Mouse (Mus musculus): ENCODE data around the gene Ywhae. TPM values are rescaled to one million over a fixed set of nuclear protein-coding genes. Genes with fewer than 3 reads are reported as not detected.

Gene Ywhae
- polyA plus RNA-seq, 1 experiment from 2014 or later = 1,145 TPM

- peaks cover 100% of the 10 kb centered on the region for H3K79me2 ChIP-seq (ENCODE audit: inconsistent target)
- no peak overlapping the region for H3K4me3 ChIP-seq (ENCODE audit: inconsistent target)
- WGBS (ENCODE audit: missing documents) = 94% methylated on average over 1 of the region's 1 CpGs
- peaks cover 46% of the 10 kb centered on the region; the same call in 1 of the 2 replicates for H3K36me3 ChIP-seq (ENCODE audit: inconsistent target)
- H3K27ac ChIP-seq = no peak overlapping the region
These were observed 25.9 kb downstream of the Ywhae start for GRCm38 (mm10) chr11:75758553-75758952.

DNA sequence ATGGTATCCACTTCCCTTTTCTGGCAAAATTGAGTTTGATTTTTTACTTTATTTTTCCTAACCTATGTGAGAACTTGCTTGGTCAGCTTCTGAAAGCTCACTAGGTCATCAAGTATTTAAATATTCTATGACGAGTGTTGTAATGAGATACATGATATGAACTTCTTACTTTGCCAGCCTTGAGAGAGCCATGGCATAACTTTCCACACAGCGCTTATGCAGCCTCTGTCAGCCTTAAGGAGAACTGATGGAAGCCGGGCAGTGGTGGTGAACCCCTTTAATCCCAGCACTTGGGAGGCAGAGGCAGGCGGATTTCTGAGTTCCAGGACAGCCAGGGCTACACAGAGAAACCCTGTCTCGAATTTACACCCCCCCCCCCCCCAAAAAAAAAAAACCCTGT, 28.1 kb downstream of the Ywhae start:
- H3K4me3 ChIP-seq (ENCODE audit: inconsistent target) = no peak overlapping the region
- peaks cover 86% of the 10 kb centered on the region for H3K79me2 ChIP-seq (ENCODE audit: inconsistent target)
- 70% methylated on average over 3 of the region's 5 CpGs for WGBS (ENCODE audit: missing documents)
- peaks cover 57% of the 10 kb centered on the region for H3K36me3 ChIP-seq (ENCODE audit: inconsistent target)
- H3K27ac ChIP-seq = no peak overlapping the region

DNA sequence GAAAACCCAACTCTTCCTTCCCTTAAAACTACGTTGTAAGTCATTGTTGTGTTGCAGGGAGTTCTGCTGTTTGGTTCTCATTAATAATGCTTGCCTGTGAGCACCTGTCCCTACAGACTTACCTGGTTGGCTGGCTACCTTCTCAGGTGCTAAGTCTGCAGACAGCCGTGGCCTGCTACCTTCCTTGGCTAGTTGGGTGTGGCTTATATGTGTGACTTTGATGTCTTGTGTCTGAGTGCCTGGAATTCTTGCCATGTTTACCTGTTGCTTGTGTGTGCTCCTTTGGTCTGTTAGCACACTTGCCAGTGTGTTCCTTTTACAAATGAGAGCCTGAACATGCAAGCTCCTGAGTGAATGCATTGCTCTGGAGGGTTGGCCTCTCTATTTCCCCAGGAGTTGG, 30.0 kb downstream of the Ywhae start:
- WGBS (ENCODE audit: missing documents) = 97% methylated on average over 2 of the region's 2 CpGs
- Histone ChIP-seq H3K36me3 (ENCODE audit: inconsistent target) (peaks cover 49% of the 10 kb centered on the region), H3K4me3 (ENCODE audit: inconsistent target) (no peak overlapping the region), H3K27ac (no peak overlapping the region), H3K79me2 (ENCODE audit: inconsistent target) (peaks cover 67% of the 10 kb centered on the region)

DNA sequence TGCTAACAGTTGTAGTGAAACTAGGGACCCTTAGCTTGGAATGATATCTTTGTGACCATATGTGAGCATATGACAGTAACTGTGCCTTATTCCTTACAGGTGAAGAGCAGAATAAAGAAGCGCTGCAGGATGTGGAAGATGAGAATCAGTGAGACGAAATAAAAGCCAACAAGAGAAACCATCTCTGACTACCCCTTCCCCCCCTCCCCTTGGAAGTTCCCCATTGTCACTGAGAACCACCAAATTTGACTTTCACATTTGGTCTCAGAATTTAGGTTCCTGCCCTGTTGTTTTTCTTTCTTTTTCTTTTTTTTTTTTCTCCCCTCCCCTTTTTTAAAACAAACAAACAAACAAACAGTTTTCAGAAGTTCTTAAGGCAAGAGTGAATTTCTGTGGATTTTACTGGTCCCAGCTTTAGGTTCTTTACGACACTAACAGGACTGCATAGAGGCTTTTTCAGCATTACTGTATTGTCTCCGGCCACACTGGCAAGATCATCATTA, 31.9 kb downstream of the Ywhae start:
- no peak overlapping the region for H3K27ac ChIP-seq
- H3K79me2 ChIP-seq (ENCODE audit: inconsistent target) = peaks cover 48% of the 10 kb centered on the region
- 92% methylated on average over 4 of the region's 4 CpGs for WGBS (ENCODE audit: missing documents)
- no peak overlapping the region for H3K4me3 ChIP-seq (ENCODE audit: inconsistent target)
- peaks cover 33% of the 10 kb centered on the region for H3K36me3 ChIP-seq (ENCODE audit: inconsistent target)

GRCm38 (mm10) chr11:75765161-75765560, 32.5 kb downstream of the Ywhae start:
- H3K4me3 ChIP-seq (ENCODE audit: inconsistent target) = no peak overlapping the region
- WGBS (ENCODE audit: missing documents) = 90% methylated on average over 8 of the region's 8 CpGs
- H3K79me2 ChIP-seq (ENCODE audit: inconsistent target) = peaks cover 42% of the 10 kb centered on the region
- H3K36me3 ChIP-seq (ENCODE audit: inconsistent target) = peaks cover 29% of the 10 kb centered on the region
- no peak overlapping the region for H3K27ac ChIP-seq

- Histone ChIP-seq H3K36me3 (ENCODE audit: inconsistent target) (peaks cover 29% of the 10 kb centered on the region), H3K4me3 (ENCODE audit: inconsistent target) (no peak overlapping the region), H3K27ac (no peak overlapping the region), H3K79me2 (ENCODE audit: inconsistent target) (peaks cover 24% of the 10 kb centered on the region)
- WGBS (ENCODE audit: missing documents) = 92% methylated on average over 2 of the region's 2 CpGs
These were observed 34.3 kb downstream of the Ywhae start for GRCm38 (mm10) chr11:75767014-75767413.

GRCm38 (mm10) chr11:75768091-75768989, 35.7 kb downstream of the Ywhae start:
- no peak overlapping the region for H3K27ac ChIP-seq
- WGBS (ENCODE audit: missing documents) = 92% methylated on average over 5 of the region's 6 CpGs
- peaks cover 21% of the 10 kb centered on the region for H3K36me3 ChIP-seq (ENCODE audit: inconsistent target)
- H3K4me3 ChIP-seq (ENCODE audit: inconsistent target) = no peak overlapping the region
- peaks cover 11% of the 10 kb centered on the region for H3K79me2 ChIP-seq (ENCODE audit: inconsistent target)

GRCm38 (mm10) chr11:75769206-75769605, 36.5 kb downstream of the Ywhae start:
- Histone ChIP-seq H3K79me2 (ENCODE audit: inconsistent target) (peaks cover 2% of the 10 kb centered on the region), H3K4me3 (ENCODE audit: inconsistent target) (no peak overlapping the region), H3K27ac (no peak overlapping the region), H3K36me3 (ENCODE audit: inconsistent target) (peaks cover 21% of the 10 kb centered on the region)
- WGBS (ENCODE audit: missing documents) = 0% methylated on average over 14 of the region's 23 CpGs

- no peaks in the 10 kb centered on the region for H3K79me2 ChIP-seq (ENCODE audit: inconsistent target)
- no peak overlapping the region for H3K4me3 ChIP-seq (ENCODE audit: inconsistent target)
- WGBS (ENCODE audit: missing documents) = 93% methylated on average over 5 of the region's 5 CpGs
- no peaks in the 10 kb centered on the region for H3K36me3 ChIP-seq (ENCODE audit: inconsistent target)
- H3K27ac ChIP-seq = no peak overlapping the region
These were observed 39.9 kb downstream of the Ywhae start for GRCm38 (mm10) chr11:75772562-75772961.

GRCm38 (mm10) chr11:75775919-75776318, 43.2 kb downstream of the Ywhae start:
- 89% methylated on average over 1 of the region's 1 CpGs for WGBS (ENCODE audit: missing documents)
- Histone ChIP-seq H3K4me3 (ENCODE audit: inconsistent target) (no peak overlapping the region), H3K36me3 (ENCODE audit: inconsistent target) (no peaks in the 10 kb centered on the region), H3K79me2 (ENCODE audit: inconsistent target) (no peaks in the 10 kb centered on the region), H3K27ac (no peak overlapping the region)

GRCm38 (mm10) chr11:75781919-75782318, 49.2 kb downstream of the Ywhae start:
- Histone ChIP-seq H3K4me3 (ENCODE audit: inconsistent target) (no peak overlapping the region), H3K27ac (no peak overlapping the region), H3K79me2 (ENCODE audit: inconsistent target) (no peaks in the 10 kb centered on the region), H3K36me3 (ENCODE audit: inconsistent target) (no peaks in the 10 kb centered on the region)
- 18% methylated on average over 6 of the region's 6 CpGs for WGBS (ENCODE audit: missing documents)

- Histone ChIP-seq H3K79me2 (ENCODE audit: inconsistent target) (no peaks in the 10 kb centered on the region), H3K36me3 (ENCODE audit: inconsistent target) (no peaks in the 10 kb centered on the region), H3K27ac (no peak overlapping the region), H3K4me3 (ENCODE audit: inconsistent target) (no peak overlapping the region)
- WGBS (ENCODE audit: missing documents) = 98% methylated on average over 4 of the region's 5 CpGs
These were observed 51.1 kb downstream of the Ywhae start for GRCm38 (mm10) chr11:75783799-75784198.

GRCm38 (mm10) chr11:75785897-75786296, 53.2 kb downstream of the Ywhae start:
- H3K4me3 ChIP-seq (ENCODE audit: inconsistent target) = no peak overlapping the region
- H3K36me3 ChIP-seq (ENCODE audit: inconsistent target) = no peaks in the 10 kb centered on the region
- no peaks in the 10 kb centered on the region for H3K79me2 ChIP-seq (ENCODE audit: inconsistent target)
- WGBS (ENCODE audit: missing documents) = 86% methylated on average over 5 of the region's 8 CpGs
- H3K27ac ChIP-seq = no peak overlapping the region

- Histone ChIP-seq H3K36me3 (ENCODE audit: inconsistent target) (no peaks in the 10 kb centered on the region), H3K79me2 (ENCODE audit: inconsistent target) (no peaks in the 10 kb centered on the region), H3K4me3 (ENCODE audit: inconsistent target) (no peak overlapping the region), H3K27ac (no peak overlapping the region)
- WGBS (ENCODE audit: missing documents) = 81% methylated on average over 5 of the region's 5 CpGs
These were observed 59.9 kb downstream of the Ywhae start for GRCm38 (mm10) chr11:75792535-75792934.

GRCm38 (mm10) chr11:75793351-75793750, 60.7 kb downstream of the Ywhae start:
- Histone ChIP-seq H3K4me3 (ENCODE audit: inconsistent target) (no peak overlapping the region), H3K36me3 (ENCODE audit: inconsistent target) (no peaks in the 10 kb centered on the region), H3K27ac (no peak overlapping the region), H3K79me2 (ENCODE audit: inconsistent target) (no peaks in the 10 kb centered on the region)
- 88% methylated on average over 5 of the region's 5 CpGs for WGBS (ENCODE audit: missing documents)

Data from macrophage (primary cell).